Mouse (Mus musculus) heart, postnatal 0 days (tissue): ENCODE results near the gene Phf7.

Experiments used
- CTCF ChIP-seq: IDR thresholded peaks from 2 replicates; pipeline ENCODE4 v1.5.1; 2016; ENCODE audit warnings: antibody characterized with exemption, control low read depth, low read depth
- EP300 ChIP-seq: IDR thresholded peaks from 2 replicates; pipeline ENCODE4 v1.6.1; 2016; ENCODE audit warnings: antibody characterized with exemption, low read depth

DNA sequence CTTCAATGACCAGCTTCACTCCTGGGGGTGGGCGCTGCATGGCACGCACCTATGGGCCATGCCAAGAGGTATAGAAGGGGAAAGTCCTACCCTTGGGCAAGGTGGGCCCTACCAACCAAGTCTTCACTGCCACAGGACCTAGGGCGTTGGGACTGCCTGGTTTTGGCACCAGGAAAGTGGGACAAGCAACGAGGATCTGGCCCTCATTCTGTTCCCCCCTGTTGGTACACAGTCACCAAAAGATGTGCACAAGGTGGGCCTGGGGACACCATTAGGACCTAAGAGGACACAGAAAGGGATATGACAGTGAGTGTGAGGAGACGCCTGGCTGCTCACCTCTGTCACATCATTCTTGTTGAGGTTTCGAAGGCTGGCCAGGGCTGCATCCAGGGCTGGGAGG lies 20.0 kb upstream of the Phf7 start:
- no peak for TF ChIP-seq CTCF
- TF ChIP-seq EP300, result no peak
